Mouse (Mus musculus) adrenal gland, postnatal 10 days (tissue): ENCODE results near the gene Ccdc137. TPM values are rescaled to one million over a fixed set of nuclear protein-coding genes. Genes with fewer than 3 reads are reported as not detected.

Experiments
- DNase-seq: peaks from one replicate; pipeline ENCODE4 v3.0.0; 2021; ENCODE audit warnings: mixed read lengths
- total RNA-seq, 2 experiments: library from RNA; stranded (reverse); gene quantifications; 2 replicates each; pipeline ENCODE4 v1.2.3; 2021

Ccdc137 gene
- total RNA-seq, 2 experiments from 2014 or later, result 16.1 to 18.8 TPM

DNA sequence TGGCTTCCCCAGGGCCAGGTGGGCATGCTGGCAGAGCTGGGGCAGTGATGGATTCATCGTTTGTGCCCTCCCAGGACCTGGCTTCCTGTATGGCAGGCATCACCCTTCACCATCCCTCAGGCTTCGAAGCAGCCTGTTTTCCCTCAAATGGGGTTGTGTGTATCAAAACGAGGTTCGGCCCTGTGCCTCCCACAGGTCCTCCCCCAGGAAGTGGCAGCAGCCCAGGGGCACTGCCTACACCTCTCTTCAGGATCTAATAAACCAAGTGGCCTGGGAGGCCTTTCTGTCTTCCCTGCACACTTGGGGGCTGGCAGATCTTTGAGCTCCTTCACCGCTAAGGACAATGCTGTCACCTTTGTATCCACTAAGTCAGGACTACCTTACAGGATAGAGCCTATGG is 41.0 kb downstream of the Ccdc137 start:
- no peak for DNase-seq

DNA sequence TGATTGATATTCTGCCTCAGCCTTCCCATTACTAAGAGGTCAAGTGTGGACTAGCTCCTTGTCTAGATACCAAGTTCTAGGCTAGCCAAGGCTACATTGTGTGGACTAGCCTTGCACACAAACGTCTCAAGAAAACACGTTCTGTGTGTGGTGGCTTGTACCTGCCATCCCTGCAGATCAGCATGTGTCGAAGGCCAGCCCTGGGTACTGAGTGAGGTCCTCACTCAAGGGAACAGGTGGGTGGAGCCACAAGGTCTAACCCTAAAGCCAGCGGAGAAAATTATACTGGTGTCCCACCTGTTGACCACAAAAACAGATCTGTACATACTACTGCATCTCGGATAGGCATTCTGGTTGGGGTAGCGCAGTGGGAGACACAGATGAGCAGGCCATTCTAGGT is 42.0 kb downstream of the Ccdc137 start:
- DNase-seq, result no peak

DNA sequence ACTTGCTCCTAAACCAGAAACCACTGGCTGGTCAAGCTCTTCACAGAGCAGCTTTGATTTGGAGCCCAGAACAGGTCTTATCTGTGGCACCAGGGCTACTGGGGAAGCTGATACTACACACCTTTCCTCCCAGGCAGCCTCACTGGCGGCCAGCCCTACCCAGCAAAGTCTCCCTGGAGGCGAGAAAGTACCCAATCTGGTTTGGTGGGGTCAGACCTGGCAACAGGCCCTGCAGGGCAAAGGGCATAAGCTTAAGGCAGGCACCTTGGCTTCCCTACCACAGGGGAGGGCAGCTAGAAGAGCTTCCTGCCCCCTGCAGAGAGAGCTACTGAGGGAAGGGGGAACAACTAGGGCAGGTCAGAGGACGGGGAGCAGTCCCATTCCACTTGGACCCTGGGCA is 42.4 kb downstream of the Ccdc137 start:
- peak; percentile 51 for DNase-seq

DNA sequence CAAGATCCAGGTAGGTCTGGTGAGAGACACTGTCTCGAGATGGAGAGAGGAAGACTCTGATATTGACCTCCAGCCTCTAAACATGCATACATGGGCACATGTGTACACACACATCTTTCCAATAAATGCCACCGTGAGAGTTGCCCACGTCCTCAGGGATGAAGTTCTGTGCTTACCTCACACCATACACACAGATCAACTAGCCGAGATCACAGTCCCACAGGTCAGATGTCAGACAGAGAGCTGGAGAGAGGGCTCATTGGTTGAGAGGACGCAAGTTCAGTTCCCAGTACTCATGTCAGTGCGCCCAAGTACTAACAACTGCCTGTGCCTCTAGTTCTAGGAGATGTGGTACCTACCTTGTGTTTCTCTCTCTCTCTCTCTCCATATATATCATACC is 43.1 kb downstream of the Ccdc137 start:
- no peak for DNase-seq

DNA sequence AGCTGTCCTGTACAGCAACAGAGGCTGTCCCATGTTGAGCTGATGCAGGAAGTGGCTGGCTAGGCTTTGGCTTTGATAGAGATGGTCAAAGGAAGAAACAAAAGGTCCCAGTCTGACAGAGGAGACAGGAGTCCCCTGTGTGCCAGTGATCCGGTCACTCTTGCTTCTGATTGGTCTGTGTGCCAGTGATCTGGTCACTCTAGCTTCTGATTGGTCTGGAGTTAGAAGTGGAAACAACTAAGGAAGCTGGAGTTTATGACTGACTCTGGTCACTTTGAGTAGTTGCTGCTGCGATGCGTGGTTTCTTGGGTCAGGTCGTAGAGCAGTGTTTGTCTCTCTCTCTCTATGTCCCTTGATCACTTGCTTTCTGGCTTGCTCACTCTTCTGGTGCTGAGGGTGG is 43.8 kb downstream of the Ccdc137 start:
- no peak for DNase-seq

DNA sequence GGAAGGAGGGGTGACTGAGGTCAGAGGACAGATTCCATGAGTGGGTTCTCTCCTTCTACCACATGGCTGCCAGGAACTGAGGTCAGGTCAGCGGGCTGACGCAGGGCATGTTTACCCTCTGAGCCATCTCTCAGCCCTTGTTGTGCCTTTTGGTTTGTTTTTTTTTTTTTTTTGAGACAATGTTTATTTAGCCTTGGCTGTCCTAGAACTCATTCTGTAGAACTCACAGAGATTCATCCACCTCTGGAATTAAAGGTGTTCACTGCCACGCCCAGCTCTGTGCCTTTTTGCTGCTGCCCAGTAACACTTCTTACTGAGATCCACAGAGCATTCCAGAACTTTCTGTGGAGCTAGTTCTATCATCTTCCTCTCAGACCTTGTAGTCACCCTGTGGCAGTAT is 47.7 kb downstream of the Ccdc137 start:
- DNase-seq, result no peak

DNA sequence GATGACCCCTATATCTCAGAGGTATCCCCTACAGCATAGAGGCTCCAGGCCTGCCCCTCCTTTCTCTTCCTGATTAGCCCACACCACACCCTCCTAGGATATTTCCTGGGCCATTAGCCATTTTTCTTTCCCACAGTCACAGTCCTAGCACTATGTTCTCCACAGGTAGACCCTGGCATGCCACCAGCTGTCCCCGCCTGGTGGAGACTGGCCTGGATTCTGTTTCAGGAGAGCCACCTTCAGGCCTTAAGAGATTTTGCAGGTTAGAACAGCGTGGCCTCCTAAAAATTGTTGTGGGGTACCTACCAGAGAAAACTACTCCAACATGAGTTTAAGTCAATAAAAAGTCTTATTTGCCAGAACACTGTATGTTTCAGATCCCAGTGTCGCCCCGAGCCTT is 49.0 kb downstream of the Ccdc137 start:
- no peak for DNase-seq

DNA sequence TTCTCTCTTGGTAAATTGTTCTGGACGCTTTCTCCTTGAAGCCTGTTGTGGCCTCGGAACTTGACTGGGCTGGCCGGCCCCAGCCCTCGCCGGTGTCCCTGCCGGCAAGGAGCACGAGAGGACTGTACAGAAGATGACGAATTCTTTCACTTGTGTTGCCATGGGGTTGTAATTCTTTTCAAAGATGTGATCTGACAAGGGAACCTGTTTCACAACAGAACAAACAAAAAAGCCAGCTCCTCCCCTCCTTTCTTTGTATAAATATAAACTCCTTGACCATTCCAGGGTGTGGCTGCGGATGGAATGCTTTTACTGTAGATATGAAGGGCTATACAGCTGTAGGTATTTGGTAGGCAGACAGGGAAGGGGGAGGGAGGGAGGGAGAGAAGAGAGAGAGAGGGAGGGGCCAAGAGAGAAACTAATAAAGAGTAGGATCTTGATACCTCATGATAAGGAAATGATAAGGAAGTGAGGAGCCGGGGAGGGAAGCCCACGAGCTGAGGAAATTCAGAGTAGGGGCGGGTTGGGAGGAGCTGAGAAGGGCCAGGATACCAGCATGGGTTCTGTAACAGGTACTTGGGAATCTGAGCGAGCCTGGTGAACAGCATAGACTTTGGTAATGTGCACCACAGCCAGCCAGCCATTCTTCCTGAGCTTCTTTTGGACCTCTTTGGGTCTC is 49.8 kb downstream of the Ccdc137 start:
- no peak for DNase-seq

DNA sequence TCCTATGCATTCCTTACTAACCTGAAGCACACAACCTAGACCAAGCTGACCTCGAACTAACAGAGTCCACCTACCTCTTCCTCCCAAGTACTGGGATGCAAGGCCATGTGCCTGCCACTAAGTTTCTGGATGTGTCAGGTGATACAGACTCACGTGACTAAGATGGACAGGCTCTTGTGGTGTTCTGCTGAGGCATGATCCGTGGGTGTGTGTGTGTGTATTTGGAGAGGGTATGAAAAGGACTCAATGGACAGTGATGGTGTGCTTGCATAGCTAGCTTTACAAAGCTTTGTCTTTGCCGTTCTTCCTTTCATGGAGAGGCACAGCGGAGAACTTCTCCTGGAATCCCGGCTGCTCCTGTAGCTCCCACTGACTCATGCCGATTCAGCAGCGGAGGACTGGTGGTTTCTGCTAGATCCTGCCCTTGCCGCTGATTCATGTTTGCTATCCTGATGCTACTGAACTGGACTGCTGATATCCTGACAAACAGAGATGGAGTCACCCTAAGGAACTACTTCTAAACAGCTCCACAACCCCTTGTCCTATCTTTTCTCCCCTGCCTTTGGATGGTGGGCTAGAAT is 50.5 kb downstream of the Ccdc137 start:
- no peak for DNase-seq

DNA sequence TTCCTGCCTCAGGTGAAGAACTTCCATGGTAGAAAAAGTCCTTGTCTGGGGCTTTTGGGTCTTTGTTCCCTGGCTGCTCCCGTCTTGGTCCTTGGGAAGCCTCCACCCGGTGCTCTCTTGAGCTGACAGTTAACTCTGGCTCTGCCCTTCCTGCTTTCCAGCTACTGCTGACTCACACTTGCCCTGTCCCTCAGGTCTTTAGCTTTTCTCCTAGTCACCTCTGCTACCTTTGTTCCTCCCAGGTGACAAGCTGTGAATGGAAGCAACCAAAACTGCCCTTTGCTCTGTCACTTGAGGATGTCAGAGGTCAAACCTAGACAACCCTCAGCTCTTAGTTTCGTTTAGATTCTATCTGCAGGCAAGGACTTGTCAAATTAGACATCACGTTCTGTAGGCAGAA is 52.0 kb downstream of the Ccdc137 start:
- DNase-seq, result no peak

DNA sequence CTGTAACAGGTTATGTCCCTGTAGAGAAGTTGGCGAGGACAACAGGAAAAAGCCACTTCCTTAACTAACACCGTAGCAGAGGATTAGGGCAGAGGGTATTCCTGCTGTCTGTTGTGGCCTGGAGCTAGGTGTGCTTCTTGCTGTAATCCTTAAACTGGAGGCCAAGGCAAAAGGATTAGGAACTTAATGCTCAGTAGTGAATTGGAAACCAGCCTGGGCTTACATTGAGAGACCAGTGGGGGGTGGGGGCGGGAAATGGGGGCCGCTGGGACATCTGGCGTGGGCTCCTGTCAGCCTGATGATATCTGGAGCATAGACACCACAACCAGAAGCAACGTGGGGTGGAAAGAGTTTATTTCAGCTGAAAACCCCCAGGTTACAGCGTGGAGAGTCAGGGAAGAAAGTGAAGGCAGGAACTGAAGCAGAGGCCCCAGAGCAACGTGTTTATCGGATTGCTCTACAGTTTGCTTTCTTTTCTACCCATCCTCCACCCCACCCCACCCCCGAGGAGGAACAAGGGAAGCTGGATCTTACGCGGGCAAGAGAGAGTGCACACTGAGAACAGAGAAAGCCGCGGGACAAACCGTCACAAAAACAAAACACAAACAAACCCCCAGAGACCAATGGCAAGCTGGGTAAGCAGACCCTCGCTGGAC is 52.6 kb downstream of the Ccdc137 start:
- DNase-seq, result no peak

DNA sequence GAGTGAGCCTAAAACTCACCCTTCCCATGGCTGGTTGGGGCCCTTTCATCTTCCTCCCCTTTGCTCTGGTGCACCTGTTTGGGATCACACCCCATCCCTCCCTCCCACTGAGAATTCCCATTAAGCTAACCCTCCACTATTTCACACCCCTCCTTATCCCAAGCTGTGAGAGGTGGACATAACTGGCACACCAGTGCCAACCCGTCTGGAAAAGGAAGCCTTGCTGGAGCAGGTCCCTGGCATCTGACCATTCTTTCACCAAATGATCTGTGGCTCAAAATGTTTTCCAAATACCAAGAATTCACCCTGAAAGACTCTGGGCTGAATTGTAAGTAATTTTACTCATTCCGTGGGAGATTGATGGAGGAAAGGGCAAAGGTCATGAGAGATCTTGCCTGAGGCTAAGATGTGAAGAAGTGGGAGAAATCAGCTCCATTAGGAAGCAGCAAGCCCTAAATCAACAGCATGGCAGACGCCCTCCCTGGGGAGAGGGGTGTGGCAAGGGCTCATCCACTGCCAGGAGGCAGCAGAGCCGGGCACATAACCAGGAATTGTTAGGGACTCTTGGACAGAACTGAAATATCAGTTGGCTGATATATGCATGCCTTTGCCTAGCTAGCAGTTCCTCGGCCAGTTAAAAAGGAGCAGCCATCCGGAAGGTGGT is 55.0 kb downstream of the Ccdc137 start:
- DNase-seq, result peak; percentile 72

Other genes starting within 250 kb of the Ccdc137 start
- 10 to 100 TPM; 13.8 to 20.5 TPM for gene Bahcc1, start 225.2 kb upstream of the Ccdc137 start, total RNA-seq
- gene Actg1, start 109.6 kb upstream of the Ccdc137 start, total RNA-seq, result 100 to 1,000 TPM; 954 to 956 TPM
- gene Fscn2, start 96.6 kb upstream of the Ccdc137 start, total RNA-seq, result under 1 TPM; 0.15 to 0.45 TPM
- 10 to 100 TPM; 19.5 to 26.4 TPM for gene Faap100, start 79.4 kb upstream of the Ccdc137 start, total RNA-seq
- 10 to 100 TPM; 59.7 to 67.0 TPM for gene Nploc4, start 20.4 kb upstream of the Ccdc137 start, total RNA-seq
- 1 to 10 TPM in 1 of 2 experiments, under 1 TPM in 1; 0.30 to 2.6 TPM for gene Tspan10, start 15.5 kb upstream of the Ccdc137 start, total RNA-seq
- under 1 TPM in 1 of 2 experiments, not detected in 1; 0.94 TPM for gene Pde6g, start 4.6 kb upstream of the Ccdc137 start, total RNA-seq
- gene Oxld1, start within 50 bp of the Ccdc137 start, total RNA-seq, result 10 to 100 TPM; 59.0 to 82.0 TPM
- 10 to 100 TPM; 20.6 to 20.9 TPM for gene Arl16, start 9.5 kb downstream of the Ccdc137 start, total RNA-seq
- gene Mrpl12, start 26.5 kb downstream of the Ccdc137 start, total RNA-seq, result 100 to 1,000 TPM; 179 to 189 TPM
- 10 to 100 TPM; 58.5 to 60.9 TPM for gene Slc25a10, start 33.7 kb downstream of the Ccdc137 start, total RNA-seq
- 10 to 100 TPM in 1 of 2 experiments, 1 to 10 TPM in 1; 9.6 to 15.7 TPM for gene Gcgr, start 72.6 kb downstream of the Ccdc137 start, total RNA-seq
- gene Mcrip1, start 91.6 kb downstream of the Ccdc137 start, total RNA-seq, result 10 to 100 TPM; 60.0 to 62.2 TPM
- gene Ppp1r27, start 93.0 kb downstream of the Ccdc137 start, total RNA-seq, result 10 to 100 TPM in 1 of 2 experiments, 1 to 10 TPM in 1; 7.1 to 21.8 TPM
- gene P4hb, start 115.1 kb downstream of the Ccdc137 start, total RNA-seq, result 100 to 1,000 TPM; 424 to 571 TPM
- 100 to 1,000 TPM; 281 to 286 TPM for gene Arhgdia, start 123.5 kb downstream of the Ccdc137 start, total RNA-seq
- gene Alyref, start 140.2 kb downstream of the Ccdc137 start, total RNA-seq, result 100 to 1,000 TPM; 112 to 114 TPM
- 10 to 100 TPM; 73.1 to 86.4 TPM for gene Anapc11, start 140.3 kb downstream of the Ccdc137 start, total RNA-seq
- gene Npb, start 150.4 kb downstream of the Ccdc137 start, total RNA-seq, result 1 to 10 TPM; 1.0 to 1.3 TPM
- gene Pcyt2, start 159.8 kb downstream of the Ccdc137 start, total RNA-seq, result 100 to 1,000 TPM; 144 to 150 TPM
- gene Sirt7, start 167.1 kb downstream of the Ccdc137 start, total RNA-seq, result 10 to 100 TPM; 33.2 to 40.3 TPM
- 10 to 100 TPM; 41.1 to 46.5 TPM for gene Mafg, start 175.5 kb downstream of the Ccdc137 start, total RNA-seq
- 1 to 10 TPM; 5.1 to 5.2 TPM for gene Pycr1, start 185.7 kb downstream of the Ccdc137 start, total RNA-seq
- 1 to 10 TPM; 3.2 to 7.6 TPM for gene Myadml2, start 190.0 kb downstream of the Ccdc137 start, total RNA-seq
- gene Notum, start 203.1 kb downstream of the Ccdc137 start, total RNA-seq, result 10 to 100 TPM; 12.4 to 13.3 TPM
- 10 to 100 TPM; 67.9 to 81.5 TPM for gene Aspscr1, start 214.9 kb downstream of the Ccdc137 start, total RNA-seq